Mouse (Mus musculus): Measurements from ENCODE around the gene Dhfr. TPM values are rescaled to one million over a fixed set of nuclear protein-coding genes. Genes with fewer than 3 reads are reported as not detected.
A peak's percentile ranks its signal among the peaks of the same experiment; 100 is the strongest.

The Dhfr gene
- polyA plus RNA-seq, 1 experiment = 9.7 TPM

DNA sequence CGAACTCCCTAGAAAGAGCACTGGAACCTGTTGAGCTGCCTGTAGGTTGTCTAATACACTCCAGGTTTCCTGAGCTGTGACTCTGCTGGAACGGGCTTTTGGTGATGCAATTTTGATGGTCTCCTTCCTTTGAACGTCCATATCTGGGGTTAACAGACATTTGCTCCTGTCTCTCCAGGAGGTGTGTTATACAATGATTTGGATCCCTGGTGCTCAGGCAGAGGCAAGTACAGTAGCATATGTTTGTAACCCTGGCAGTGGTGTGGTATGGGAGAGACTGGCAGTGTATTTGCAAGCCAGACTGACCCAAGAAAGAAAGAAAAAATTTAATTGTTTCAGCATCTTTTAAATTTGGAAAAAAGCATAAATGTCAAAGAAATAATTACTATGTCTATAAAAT lies 32.8 kb downstream of the Dhfr start:
- H3K4me3 ChIP-seq (ENCODE audit: insufficient read depth, low read depth, low read length) = no peak overlapping the region
- TF ChIP-seq CTCF (conservative IDR thresholded peaks at IDR 0.05; ENCODE audit: insufficient read depth, insufficient read length, low read depth, low read length) = no peak
- TF ChIP-seq POLR2A (IDR thresholded peaks at IDR 0.05; ENCODE audit: low read depth, low read length) = no peak
- H3K4me1 ChIP-seq (ENCODE audit: control insufficient read depth, insufficient read depth, low read length) = no peaks in the 10 kb centered on the region
- H3K36me3 ChIP-seq (ENCODE audit: control insufficient read depth, insufficient read depth, low read length) = peaks cover 1% of the 10 kb centered on the region; the same call in 1 of the 2 replicates
- H3K27me3 ChIP-seq (replicated peaks; ENCODE audit: control insufficient read depth, insufficient read depth, low read length) = no peaks in the 10 kb centered on the region
- WGBS = 89% methylated on average over 3 of the region's 3 CpGs
- no peak overlapping the region for H3K27ac ChIP-seq (ENCODE audit: insufficient read depth, low read depth, low read length)
- DNase-seq = no peak

DNA sequence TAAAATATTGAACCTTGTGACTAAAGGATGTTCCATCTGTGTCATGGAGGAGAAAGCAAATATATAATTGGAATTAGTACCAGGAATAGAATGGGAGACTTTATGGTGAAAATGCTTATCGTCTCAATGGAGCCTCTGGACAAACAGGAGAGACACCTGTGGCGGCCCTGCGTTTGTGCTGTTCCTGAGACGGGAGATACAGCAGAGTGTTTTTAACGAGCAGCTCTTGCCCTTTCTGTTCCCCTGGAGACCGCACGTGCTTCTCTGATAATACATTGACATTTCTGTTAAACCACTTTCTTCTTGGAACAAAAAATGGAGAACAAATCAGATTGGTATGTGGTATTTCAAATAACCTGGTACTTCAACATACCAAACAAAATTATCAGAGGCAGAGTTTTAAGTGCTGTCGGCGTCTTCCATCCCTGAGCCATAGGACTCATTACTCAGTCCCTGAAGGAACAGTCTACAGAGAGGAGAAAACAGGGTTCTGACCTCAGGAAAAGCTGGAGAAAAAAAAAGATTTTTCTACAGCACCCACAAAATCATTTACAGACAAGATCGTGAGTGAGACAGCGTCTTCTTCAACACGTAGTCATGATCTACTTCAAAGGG lies 38.6 kb downstream of the Dhfr start:
- DNase-seq = peak; percentile 13
- Histone ChIP-seq H3K27ac (ENCODE audit: insufficient read depth, low read depth, low read length) (peak overlapping the region; percentile 48; the same call in 1 of the 2 replicates), H3K36me3 (ENCODE audit: control insufficient read depth, insufficient read depth, low read length) (no peaks in the 10 kb centered on the region), H3K27me3 (replicated peaks; ENCODE audit: control insufficient read depth, insufficient read depth, low read length) (no peaks in the 10 kb centered on the region), H3K4me3 (ENCODE audit: insufficient read depth, low read depth, low read length) (no peak overlapping the region), H3K4me1 (ENCODE audit: control insufficient read depth, insufficient read depth, low read length) (no peaks in the 10 kb centered on the region)
- TF ChIP-seq POLR2A (IDR thresholded peaks at IDR 0.05; ENCODE audit: low read depth, low read length) = no peak
- no peak for TF ChIP-seq CTCF (conservative IDR thresholded peaks at IDR 0.05; ENCODE audit: insufficient read depth, insufficient read length, low read depth, low read length)
- WGBS = 50% methylated on average over 12 of the region's 12 CpGs

DNA sequence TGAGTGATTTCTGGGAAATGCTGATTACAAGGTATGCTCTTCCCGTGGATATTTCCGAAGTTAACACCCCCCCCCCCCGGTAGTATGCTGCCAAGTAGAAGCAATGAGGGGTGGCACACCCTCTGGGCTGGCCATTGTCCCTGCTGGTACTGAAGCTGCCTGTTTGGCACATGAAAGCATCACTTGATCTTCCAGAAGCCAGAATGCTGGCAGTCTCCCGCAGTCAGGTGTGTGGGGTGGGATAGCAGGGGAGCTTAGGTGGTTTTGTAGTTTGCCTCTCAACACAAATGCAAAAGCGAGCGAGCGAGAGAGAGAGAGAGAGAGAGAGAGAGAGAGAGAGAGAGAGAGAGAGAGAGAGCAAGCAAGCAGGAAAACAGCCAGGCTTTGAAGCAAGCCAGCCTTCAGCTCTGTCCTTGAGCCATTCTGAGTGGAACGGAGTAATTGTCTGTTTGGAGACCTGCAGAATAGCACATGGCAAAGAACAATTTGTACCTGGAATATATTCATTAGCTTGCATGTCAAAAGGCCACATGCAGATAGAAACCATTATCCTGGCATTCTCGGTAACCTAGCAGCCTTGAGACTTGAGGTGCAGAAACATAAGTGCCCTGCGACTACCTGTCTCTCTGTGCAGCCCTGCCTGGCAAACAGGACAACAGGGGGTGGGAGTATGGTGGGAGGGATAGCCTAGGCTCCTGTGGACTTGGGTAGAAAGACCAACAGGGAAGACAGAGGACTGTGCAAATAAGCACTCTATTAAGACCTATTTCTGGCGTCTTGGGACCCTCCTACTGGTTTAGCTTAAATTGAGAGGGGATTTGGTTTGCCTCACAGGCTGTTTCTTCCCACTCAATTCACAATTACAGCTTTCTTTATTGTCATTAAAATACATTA lies 44.2 kb downstream of the Dhfr start:
- DNase-seq = no peak
- Histone ChIP-seq H3K27me3 (replicated peaks; ENCODE audit: control insufficient read depth, insufficient read depth, low read length) (no peaks in the 10 kb centered on the region), H3K4me1 (ENCODE audit: control insufficient read depth, insufficient read depth, low read length) (no peaks in the 10 kb centered on the region), H3K4me3 (ENCODE audit: insufficient read depth, low read depth, low read length) (no peak overlapping the region), H3K27ac (ENCODE audit: insufficient read depth, low read depth, low read length) (no peak overlapping the region), H3K36me3 (ENCODE audit: control insufficient read depth, insufficient read depth, low read length) (no peaks in the 10 kb centered on the region)
- TF ChIP-seq POLR2A (IDR thresholded peaks at IDR 0.05; ENCODE audit: low read depth, low read length) (no peak), CTCF (conservative IDR thresholded peaks at IDR 0.05; ENCODE audit: insufficient read depth, insufficient read length, low read depth, low read length) (no peak)
- WGBS = 82% methylated on average over 11 of the region's 11 CpGs

DNA sequence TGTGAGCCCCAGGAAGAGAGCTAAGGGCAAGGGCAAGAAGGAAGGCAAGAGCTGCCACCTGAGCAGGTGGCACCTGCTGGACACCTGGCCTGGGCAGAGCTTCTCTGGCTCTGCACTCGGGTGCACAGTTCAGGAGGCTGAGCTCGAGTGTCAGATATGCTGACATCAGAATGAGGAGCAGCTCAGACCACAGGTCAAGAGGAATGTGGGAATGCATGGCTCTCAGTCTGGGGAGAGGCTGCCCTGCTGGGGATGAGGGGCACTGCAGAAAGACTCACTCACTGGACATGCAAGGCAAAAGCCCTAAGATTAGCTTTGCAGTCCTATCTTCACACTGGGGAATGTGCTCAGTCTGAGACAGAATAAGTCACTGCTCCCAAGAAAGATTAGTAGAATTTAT lies 47.5 kb downstream of the Dhfr start:
- DNase-seq = peak; percentile 36
- no peak overlapping the region for H3K27ac ChIP-seq (ENCODE audit: insufficient read depth, low read depth, low read length)
- WGBS = 35% methylated on average over 2 of the region's 2 CpGs
- H3K4me1 ChIP-seq (ENCODE audit: control insufficient read depth, insufficient read depth, low read length) = no peaks in the 10 kb centered on the region
- H3K4me3 ChIP-seq (ENCODE audit: insufficient read depth, low read depth, low read length) = no peak overlapping the region
- TF ChIP-seq POLR2A (IDR thresholded peaks at IDR 0.05; ENCODE audit: low read depth, low read length) (no peak), CTCF (conservative IDR thresholded peaks at IDR 0.05; ENCODE audit: insufficient read depth, insufficient read length, low read depth, low read length) (no peak; the same call in 1 of the 2 replicates)
- no peaks in the 10 kb centered on the region for H3K36me3 ChIP-seq (ENCODE audit: control insufficient read depth, insufficient read depth, low read length)
- H3K27me3 ChIP-seq (replicated peaks; ENCODE audit: control insufficient read depth, insufficient read depth, low read length) = no peaks in the 10 kb centered on the region

DNA sequence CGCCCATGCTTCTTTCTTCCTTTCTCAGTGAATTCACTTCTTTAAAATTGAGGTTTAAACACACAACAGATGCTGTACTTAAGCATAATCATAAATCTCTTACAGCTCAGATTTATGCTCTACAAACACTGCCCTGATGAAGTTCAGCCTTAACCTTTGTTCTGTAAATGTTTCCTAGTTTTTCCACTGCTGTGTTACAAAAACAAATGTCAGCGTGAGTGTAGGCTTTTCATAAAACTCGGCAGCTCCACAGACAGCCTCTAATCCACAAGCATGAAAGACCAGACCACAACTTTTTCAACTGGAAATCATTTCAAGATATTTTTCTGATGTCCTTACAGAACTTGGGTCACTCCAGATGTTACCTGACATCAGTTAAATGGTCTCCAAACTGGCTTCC lies 49.0 kb downstream of the Dhfr start:
- no peak for DNase-seq
- WGBS = 62% methylated on average over 3 of the region's 3 CpGs
- Histone ChIP-seq H3K4me1 (ENCODE audit: control insufficient read depth, insufficient read depth, low read length) (no peaks in the 10 kb centered on the region), H3K27ac (ENCODE audit: insufficient read depth, low read depth, low read length) (no peak overlapping the region), H3K36me3 (ENCODE audit: control insufficient read depth, insufficient read depth, low read length) (no peaks in the 10 kb centered on the region), H3K27me3 (replicated peaks; ENCODE audit: control insufficient read depth, insufficient read depth, low read length) (no peaks in the 10 kb centered on the region), H3K4me3 (ENCODE audit: insufficient read depth, low read depth, low read length) (no peak overlapping the region)
- TF ChIP-seq POLR2A (IDR thresholded peaks at IDR 0.05; ENCODE audit: low read depth, low read length) = no peak
- no peak for TF ChIP-seq CTCF (conservative IDR thresholded peaks at IDR 0.05; ENCODE audit: insufficient read depth, insufficient read length, low read depth, low read length)

DNA sequence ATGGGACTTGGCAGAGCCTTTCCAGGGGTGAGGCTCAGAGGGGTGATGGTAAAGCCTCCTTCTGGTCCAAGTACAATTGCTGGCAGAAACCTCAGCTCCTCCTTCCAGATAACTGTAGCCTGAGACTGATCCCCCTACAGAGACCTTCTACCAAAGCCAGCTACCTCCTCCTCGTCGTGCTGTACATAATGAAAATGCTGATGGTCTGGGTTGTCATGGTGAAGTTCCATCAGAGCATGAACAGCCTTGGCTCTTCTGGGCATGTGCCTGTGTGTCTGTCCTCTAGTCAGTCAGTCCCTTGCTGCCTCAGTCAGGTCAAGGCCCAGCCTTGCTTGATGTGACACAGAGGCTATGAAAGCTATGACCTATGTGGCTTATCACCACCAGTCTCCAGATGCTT lies 56.0 kb downstream of the Dhfr start:
- 82% methylated on average over 2 of the region's 2 CpGs for WGBS
- Histone ChIP-seq H3K4me3 (ENCODE audit: insufficient read depth, low read depth, low read length) (no peak overlapping the region), H3K27me3 (replicated peaks; ENCODE audit: control insufficient read depth, insufficient read depth, low read length) (no peaks in the 10 kb centered on the region), H3K36me3 (ENCODE audit: control insufficient read depth, insufficient read depth, low read length) (no peaks in the 10 kb centered on the region), H3K4me1 (ENCODE audit: control insufficient read depth, insufficient read depth, low read length) (no peaks in the 10 kb centered on the region), H3K27ac (ENCODE audit: insufficient read depth, low read depth, low read length) (no peak overlapping the region)
- TF ChIP-seq POLR2A (IDR thresholded peaks at IDR 0.05; ENCODE audit: low read depth, low read length) (no peak), CTCF (conservative IDR thresholded peaks at IDR 0.05; ENCODE audit: insufficient read depth, insufficient read length, low read depth, low read length) (no peak)
- DNase-seq = no peak

DNA sequence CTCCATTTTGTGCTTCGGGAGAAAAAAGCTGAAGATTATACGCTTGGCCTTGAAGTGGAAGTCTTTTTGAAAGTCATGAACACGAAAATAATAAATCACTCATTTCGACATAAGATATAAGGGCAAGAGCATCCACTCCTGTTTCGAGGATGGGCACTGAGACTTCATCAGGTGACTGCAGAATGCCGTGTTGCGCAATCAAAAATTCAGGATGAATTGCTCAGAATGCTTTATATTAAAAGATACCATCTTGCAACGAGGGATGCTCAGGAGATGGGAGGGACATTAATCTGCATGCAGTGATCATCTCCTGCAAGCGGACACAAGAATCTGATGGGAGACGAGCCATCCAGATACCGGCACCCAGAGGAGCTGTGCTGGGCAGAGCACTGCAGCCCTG lies 65.1 kb downstream of the Dhfr start:
- no peak overlapping the region for H3K27ac ChIP-seq (ENCODE audit: insufficient read depth, low read depth, low read length)
- no peak for TF ChIP-seq POLR2A (IDR thresholded peaks at IDR 0.05; ENCODE audit: low read depth, low read length)
- H3K27me3 ChIP-seq (replicated peaks; ENCODE audit: control insufficient read depth, insufficient read depth, low read length) = no peaks in the 10 kb centered on the region
- H3K4me1 ChIP-seq (ENCODE audit: control insufficient read depth, insufficient read depth, low read length) = no peaks in the 10 kb centered on the region
- WGBS = 85% methylated on average over 11 of the region's 11 CpGs
- H3K4me3 ChIP-seq (ENCODE audit: insufficient read depth, low read depth, low read length) = no peak overlapping the region
- no peak for DNase-seq
- no peaks in the 10 kb centered on the region for H3K36me3 ChIP-seq (ENCODE audit: control insufficient read depth, insufficient read depth, low read length)
